Mouse (Mus musculus) lung, postnatal 4 days (tissue): Measurements from ENCODE around the gene Zfr2.

Source experiments
- DNase-seq, 2 experiments: peaks; one replicate each; pipeline ENCODE4 v3.0.0; 2021

Zfr2 gene

DNA sequence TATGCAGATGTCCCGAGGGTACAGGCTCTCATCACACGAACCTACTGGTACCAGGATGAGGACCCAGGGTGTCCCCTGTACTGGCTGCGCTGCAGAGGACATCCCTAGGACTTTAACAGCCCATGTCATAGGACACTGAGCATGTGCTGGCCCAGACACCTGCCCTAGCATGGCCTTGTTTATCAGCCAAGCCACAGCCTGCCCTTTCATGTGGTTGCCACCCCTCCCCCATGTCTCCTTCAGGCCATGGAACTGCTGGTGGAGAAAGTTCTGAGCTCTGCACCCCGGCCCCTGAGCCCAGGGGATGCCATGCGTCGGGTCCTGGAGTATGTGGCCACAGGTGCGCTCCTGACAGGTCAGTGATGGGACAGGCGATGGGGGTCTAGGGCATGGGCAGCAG lies 16.5 kb downstream of the Zfr2 start:
- DNase-seq, result no peak

DNA sequence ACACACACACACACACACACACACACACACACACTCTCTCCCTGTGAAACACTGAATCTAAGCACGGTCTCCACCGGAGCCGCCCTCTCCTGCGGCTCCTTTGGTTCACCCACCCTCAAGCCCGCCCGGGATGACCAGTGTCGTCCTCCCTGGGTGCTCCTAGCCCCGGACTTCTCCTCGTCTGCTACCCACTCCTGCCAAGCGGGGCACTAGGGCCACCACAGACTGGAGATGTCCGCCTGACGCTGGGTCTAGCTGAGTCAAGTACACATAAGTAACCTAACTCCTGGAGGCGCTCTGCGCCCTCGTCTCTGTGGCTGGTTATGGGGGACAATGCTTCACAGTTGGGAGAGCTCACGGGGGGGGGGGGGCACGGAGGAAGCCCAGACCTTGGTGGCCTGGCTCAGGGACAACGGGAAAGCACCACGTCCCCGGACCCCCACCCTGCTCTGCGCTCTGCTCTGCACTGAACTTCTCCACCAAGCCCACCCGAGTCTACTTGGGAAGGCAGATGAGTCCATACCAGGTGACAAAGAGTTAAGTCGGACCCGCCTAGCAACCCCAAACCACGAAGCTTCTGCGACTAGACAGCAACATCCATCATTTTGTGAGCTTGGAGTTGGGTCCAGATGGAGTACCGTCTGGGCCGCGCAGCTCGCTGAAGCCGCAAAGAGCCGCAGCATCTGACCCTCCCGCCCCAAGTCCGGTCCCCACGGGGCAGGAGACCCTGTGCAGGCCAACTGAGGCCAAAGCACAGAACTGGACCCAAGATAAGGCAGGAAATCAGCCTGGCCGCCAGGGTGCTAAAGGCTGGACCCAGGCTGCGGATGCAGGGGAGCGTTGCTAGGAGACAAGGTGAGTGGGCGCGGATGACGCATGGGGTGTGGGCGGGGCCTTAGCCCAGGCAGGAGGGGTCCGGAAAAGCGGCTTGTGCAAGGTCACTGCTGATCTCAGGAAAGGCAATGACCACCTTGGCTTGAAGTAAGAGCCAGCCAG lies 19.8 kb downstream of the Zfr2 start, which contains the start of gene Matk:
Matk (plus strand) TSS at position 512 of the 996 bp plus-strand sequence.
- peak in 1 of 2 experiments; percentile 35 for DNase-seq

DNA sequence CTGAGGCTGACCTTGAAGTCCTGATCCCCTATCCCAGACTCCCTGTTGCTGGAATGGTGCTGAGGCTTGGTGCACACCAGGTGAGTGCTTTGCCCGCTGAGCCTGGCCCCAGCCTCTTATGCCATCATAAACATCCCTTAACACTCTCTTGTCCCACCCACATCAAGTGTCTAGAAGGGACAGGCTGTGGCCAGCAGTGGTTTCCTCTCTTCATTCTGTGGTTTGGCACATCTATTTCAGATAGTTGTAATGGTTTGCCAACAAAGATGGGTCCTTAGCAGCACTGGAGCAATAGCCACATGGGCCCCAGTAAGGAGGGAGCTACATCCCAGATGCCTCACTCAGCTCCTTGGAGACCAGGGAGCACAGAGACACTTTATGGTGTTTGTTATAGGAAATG lies 21.9 kb downstream of the Zfr2 start:
- no peak for DNase-seq

DNA sequence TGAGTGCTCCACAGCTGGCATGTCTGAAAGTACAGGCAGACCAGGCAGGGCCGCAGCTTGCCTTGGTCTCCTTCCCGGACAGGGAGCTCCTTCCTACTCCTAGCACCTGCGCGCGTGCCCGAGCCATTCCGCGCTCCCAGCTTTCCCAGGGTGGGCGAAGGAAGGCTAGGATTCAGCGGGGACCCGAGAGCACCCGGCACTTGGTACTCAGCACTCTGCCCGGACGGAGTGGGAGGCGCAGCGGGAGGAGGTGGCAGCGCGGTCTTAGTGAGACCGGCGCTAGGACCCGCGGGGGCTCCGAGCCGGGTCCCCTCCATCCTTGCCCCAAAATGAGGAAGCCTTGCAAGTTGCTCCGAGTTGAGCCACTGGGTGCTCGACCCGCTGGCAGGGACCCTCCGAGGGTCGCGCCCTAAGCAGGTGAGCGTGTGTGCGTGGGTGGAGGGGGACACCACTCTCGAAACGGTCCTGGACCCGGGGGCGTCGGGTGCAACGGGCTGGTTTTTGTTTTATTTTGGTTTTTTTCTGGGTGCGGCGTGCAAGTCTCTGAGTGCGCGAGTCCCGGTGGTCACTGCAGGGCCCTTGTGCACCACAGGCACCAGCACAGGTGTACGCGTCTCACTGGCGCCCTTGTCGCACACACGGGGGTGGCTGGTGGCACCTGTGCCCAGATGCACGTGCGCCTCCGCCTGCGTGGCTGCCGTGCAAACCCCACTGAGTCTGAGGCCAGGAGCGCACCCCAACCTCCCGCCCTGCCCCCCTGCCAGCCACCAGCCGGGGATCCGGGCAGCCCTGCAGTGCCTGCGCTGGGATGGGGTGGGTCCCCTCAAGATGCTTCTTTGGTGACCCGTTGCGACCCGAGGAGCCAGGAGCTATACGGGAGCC lies 24.4 kb downstream of the Zfr2 start:
- DNase-seq, result no peak

DNA sequence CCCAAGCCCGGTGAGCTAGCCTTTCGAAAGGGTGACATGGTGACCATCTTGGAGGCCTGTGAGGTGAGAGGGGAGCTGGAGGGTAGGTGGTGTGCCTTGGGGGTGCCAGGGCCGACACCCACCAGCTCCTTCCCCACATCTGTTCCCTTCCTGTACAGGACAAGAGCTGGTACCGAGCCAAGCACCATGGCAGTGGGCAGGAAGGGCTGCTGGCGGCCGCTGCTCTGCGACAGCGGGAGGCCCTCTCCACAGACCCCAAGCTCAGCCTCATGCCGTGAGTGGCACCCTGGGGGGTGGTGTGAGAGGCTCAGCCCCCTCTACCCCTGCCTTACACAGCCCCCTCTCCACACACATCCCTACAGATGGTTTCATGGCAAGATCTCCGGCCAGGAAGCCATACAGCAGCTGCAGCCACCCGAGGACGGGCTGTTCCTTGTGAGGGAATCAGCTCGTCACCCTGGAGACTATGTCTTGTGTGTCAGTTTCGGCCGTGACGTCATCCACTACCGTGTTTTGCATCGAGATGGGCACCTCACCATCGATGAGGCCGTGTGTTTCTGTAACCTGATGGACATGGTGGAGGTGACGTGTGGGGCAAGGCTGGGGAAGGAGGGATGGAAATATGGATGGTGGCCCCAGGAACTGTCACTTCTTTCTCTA lies 26.4 kb downstream of the Zfr2 start:
- no peak for DNase-seq

DNA sequence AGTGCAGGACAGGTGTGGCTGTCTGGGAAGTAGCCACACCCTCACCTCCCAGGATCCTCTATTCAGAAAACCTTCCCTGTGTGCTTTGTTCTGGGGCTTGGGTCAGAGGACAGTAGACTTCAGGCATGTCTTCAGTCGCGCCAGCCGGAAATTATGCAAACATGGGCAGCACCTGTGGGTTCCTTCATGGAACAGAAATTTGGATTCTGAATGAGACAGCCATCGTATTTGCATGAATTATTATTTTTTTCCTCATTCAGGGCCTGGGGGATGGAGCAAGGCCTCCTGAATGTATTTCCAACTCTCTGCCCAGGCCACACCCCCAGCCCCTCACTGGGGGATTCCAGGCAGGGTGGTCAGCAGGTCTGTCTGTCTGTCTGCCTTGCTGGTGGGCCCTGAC lies 28.1 kb downstream of the Zfr2 start:
- no peak for DNase-seq

DNA sequence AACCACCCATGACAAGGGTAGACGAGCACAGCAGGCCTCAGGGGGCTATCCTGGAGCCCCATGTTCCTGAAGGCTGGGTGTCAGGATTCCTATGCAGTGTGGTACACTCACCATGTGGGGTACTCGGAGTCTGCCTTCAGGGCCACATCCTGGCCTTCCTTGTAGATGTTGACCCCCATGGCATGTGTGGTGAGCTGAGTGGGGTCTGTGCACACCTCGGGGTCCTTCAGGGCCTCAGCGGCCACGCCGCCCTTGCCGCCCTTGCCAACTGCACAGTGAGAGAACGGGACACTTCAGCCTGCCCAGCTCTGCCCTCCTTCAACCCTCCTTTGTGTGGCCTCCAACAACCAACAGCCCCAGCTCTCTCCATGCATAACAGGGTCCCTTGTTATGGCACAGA lies 32.6 kb downstream of the Zfr2 start:
- DNase-seq, result no peak

DNA sequence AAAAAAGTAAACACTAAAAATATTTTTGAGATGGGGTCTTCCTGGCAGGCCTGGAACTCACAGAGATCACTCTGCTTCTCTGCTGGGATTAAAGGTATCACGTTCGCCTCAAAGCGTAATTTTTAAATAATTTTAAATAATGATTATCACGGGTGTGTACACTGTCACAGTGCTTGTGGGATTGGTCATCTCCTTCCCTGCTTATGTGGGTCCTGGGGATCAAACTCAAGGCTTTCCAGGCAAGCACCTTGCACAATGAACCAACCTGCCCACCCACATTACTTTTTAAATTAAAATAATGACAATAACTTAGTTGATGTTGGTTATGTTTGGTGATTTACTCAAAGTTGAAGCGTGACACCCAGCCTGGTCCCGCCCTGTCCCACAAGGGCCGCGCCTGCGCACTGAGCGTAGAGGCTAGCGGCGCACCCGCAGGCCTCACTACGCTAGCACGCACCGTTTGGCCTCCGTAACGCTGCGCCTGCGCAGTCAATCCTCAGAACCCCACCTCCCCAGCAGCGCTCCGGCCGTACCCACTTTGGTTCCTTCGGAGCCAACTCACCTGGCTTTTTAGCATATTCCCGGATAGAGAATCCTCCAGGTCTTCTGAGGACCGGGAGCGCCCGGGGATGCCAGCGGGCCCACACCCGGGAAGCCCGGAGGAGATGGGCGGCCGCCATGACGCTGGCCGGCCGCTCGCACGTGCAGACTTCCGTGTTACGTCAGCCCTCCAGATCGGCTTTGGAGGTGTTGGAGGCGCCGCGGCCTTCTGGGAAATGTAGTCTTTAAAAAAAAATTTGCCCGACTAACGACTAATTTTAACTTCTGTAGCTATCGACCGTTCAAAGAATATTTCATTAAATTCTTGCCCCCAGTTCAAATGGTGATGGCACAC lies 33.5 kb downstream of the Zfr2 start, which contains the start of the genes Mrpl54 and Apba3:
Mrpl54 (minus strand) TSS at position 724 of the 895 bp plus-strand sequence.
Apba3 (plus strand) TSS at position 750 of the 895 bp plus-strand sequence.
- DNase-seq, result peak; percentile 97

DNA sequence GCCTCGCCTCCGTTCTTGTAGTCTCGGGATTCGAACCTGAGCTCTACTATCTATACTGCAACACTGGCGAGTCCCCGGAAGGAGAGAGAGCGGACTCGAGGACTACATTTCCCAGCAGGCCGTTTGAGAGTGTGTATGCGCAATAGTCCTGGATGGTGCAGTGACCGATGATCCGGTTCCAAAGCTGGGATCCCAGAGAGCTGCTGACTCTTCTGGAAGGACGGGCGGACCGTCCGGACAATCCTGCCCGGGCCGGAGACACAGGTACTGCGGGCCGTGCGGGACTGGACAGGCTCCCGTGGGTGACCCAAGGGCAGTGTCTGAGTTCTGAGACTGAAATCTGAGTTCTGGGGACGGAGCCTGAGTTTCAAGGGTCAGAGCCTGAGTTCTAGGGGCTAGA lies 35.1 kb downstream of the Zfr2 start:
- DNase-seq, result peak; percentile 85 to 86

DNA sequence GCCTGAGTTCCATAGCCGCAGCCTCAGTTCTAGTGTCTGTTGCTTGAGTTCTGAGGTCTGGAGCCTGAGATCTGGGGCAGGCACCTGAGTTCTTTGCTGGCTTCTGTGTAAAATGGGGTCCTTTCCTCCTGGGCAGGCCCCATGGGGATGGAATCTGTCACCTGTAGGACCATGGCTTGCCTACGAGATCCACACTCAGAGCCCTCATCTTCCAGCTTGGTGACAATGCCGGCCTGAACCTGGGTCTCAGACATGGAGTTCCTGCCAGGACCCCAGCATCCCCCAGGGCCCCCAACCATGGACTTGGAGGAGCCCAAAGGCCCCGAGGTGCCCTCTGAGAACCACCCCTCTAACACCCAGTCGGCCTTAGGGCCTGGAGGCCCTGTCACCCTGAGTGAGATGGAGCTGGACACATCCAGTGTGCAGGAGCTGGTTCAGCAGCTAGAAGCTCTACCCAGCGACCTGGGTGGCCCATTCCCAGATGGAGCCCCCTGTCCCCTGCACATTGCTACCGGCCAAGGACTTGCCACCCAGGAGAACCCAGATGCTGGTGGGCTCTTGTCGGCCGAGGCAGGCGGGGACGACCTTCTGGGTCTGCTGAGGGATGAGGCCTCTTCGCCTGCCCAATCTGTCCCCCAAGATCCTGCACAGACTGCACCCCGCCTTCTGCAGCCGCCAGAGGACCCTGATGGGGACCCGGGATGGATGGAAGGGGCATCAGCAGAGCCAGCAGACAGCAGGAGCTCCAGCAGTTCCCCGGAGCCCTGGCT lies 35.9 kb downstream of the Zfr2 start:
- DNase-seq, result no peak

DNA sequence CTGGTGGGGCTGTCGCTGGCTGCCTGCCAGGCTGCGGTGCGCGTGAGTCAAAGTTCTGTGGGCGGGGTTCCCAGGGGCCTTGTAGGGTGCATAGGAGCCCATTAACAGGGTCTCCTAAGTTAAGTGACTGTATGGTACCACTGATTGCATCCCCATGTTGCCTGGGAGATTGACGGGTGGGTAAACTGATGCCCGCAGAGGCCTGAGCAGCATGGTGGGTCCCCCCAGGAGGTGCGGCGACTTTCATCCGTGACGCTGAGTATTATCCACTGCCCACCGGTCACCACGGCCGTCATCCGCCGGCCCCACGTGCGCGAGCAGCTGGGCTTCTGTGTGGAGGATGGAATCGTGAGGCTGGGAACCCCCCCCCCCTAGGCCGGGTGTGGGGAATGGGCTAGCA lies 39.4 kb downstream of the Zfr2 start:
- DNase-seq, result no peak

DNA sequence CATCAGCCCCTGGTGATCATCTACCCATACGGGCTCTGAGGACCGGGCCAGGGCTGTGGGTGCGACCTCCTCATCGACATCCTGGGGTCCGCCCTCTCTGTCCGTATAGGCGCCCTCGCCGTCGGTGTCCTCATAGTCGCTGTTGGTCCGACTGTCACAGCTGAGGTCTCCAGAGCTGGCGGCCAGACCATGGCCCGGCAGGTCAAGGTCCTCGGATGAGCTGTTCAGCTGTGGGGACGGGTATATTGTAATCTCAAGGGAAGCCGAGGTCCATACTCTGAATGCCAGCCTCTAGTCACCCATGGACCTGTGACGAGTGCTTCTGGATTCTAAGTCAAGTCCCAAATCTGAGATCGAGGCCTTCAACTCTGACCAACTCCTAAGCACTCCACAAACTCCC lies 40.9 kb downstream of the Zfr2 start:
- no peak for DNase-seq

DNA sequence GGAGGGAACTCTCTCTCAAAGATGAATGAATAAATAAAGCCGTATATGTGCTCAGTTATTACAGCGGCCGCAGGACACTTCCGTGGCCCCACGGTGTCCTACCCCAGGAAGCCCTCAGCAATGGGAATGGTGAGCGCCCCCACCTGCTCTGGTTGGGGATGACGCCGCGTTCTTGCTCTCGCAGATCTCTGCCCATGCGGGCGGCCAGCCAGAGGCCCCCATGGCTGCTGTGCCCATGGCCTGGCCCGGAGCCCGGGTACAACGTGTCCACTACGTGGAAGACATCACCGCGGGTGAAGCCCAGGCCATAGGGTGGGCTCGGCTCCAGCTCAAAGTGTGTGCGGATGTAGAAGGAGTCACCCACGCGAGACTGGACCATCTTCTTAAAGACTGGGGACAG lies 44.7 kb downstream of the Zfr2 start:
- DNase-seq, result no peak

DNA sequence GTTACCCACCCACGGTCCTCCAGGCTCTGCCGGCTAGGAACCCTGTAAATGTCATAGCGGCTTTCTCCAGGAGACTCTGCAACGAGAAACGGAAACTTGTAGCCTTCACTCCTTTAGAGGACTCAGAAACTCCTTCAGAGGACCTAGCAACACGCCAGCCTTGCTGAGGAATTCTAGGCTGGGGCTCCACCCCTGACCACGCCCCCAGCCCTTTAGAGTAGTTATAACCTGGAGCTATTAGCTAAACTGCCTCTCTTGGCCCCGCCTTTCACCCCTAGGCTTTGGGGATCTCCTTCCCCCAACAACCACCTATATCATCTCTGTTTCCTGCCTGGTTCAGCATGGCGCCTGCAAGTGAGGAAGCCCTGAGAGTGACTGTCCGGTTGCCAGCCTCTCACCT lies 46.5 kb downstream of the Zfr2 start:
- peak in 1 of 2 experiments; percentile 54 for DNase-seq

DNA sequence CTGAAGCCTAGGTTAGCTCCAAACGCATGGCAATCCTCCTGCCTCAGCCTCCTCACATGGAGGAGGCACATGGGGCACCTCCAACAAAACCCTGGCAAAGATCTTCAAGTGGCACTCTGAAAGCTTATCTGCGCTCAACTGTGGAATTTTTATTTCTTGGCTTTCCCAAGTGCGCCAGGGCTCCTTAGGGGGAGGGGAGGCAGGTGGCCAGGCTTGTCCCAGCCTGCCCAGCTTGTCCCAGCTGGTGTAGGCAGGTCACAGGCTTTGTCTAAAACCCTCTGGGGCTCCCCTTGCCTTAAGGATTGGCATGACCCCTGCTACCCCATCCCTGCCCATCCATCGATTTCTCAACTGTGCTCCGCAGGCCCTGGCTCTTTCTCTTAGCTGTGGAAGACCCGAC lies 51.2 kb downstream of the Zfr2 start:
- DNase-seq, result peak in 1 of 2 experiments; percentile 22

DNA sequence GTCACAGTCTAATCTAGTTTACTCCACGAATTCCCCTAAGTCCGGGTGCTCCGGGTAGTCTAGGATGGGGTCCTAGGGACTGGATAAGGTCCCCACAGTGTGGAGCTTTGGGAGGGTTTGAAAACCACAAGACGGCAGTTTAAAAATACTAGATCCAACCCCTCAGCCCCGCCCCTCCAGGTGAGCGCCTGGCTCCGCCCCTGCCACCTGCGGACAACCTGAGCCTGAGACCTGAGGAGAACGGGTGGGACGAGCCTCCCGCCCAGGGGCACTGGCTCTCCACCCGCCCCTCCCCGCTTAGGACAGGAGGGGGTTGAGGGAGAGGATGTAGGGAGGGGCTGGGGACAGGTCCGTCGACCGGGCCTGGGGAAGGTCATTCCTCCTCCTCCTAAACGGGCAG lies 51.8 kb downstream of the Zfr2 start:
- DNase-seq, result peak; percentile 68 to 83

DNA sequence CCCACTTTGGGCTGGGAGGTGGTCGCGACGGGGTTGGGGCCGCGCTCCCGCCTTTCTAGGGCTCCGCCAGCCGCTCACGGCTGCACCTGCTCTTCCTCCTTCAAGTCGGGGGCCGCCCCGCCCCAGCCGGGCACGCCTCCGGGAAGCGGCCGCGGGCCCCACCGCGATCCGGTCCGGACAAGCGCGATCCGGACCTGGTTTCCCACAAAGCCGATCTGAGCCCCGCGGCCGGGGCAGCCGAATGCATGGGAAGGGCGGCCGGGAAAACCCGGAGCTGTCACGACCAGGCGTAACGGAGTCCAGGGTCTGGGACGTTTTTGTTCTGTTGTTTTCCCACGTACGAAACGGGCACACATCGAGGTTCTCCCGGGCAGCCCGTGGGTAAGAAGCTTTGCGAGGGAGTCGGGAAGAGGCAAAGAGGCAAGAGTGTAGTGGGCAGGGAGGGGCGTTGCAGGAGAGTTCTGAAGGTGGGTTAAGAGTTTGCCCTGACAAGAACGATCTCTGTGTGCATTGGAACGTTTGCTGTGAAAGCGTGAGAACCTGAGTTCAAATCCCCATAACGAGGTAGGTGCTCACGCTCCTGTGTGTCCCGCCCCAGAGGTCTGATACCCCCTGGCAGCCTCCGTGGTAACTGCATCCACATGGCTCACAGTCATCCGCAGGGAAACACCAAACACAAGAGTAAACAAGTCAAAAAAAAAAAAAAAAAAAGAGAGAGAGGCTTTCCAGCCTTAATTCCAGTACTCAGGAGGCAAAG lies 52.9 kb downstream of the Zfr2 start:
- DNase-seq, result peak; percentile 94 to 95

DNA sequence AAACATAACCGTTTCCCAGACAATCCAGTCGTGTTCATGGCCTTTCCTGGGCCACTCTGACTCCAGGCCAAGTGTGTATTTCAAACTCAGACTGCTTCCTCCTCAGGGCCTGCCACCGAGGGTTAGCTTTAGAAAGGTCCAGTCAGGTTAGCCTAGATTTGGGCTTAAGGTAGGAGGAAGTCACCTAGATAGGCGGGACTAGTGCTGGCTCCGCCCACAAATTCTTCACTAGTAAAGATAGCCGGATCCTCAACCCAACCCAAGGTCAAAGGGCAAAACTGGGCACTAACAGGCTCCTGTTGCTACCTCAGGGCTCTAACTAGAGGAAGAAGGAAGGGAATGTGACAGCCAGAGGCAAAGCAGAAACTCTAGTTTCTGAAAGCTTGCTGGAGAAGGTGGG lies 53.6 kb downstream of the Zfr2 start:
- DNase-seq, result peak in 1 of 2 experiments; percentile 45

DNA sequence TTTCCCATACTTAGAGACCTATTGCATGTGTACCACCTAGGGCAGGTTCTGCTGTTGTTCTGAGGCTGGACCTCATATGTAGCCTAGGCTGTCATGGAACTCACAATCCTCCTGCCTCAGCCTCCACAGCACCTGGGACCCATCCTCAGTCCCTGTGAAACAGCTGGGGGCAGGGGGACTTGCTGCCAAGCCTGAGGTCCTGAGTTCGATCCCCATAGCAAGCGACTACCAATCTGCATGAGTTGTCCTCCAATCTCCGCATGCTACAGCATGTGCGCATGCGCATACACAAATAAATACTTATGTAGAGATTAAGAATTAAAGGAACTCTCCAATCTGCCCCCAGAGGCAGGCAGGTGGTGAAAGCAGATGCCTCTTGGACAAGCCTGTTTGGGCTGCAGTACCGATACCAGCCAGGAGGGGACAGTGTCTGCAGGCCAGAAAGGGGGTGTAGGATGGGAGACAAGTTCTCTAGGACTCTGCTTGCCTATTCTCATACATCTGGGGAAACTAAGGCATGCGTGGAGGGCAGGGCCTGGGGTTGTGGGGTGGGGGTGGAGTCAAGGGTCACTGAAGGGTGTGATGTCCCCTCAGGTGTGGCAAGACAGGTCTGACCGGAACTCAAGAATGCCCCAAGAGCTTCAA lies 54.7 kb downstream of the Zfr2 start:
- peak; percentile 69 to 83 for DNase-seq

DNA sequence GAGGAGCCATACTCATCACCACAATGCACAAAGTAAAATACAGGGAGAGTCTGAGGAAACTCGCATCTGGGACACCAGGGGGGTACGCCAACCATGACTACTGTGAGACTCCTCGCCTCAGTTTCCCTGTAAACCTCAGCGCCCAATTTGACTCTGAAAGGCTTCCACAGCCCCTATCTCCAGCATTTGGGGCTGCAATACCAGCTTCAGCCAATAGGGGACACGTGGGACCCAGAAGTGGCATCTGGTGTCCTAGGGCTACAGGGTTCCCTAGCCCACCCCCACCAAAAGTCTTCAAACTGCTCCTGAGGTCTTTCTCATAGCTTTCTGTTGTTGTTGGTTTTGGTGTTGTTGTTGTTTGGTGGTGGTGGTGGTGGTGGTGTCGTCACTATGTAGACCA lies 55.6 kb downstream of the Zfr2 start:
- peak in 1 of 2 experiments; percentile 68 for DNase-seq
